In genomic region chr1:132195681-132196080, GRCm38 (mm10) we compare ENCODE assay signal across 17 mouse cellular contexts. TPM values are rescaled to one million over a fixed set of nuclear protein-coding genes. Genes with fewer than 3 reads are reported as not detected.
DNase-seq lines count a peak whose midpoint lies in the region; ATAC-seq and TF ChIP-seq lines count a peak whose summit lies in the region.
"Had no signal": no experiment of that assay in that cellular context is flagged by ENCODE, and none has a peak within 500 bp of the region (broad histone marks: within the 10 kb centered on the region; RNA-seq: fewer than 3 reads in every experiment).

No protein-coding gene starts in this region.

- peak overlapping the region; percentile 77 for H3K27ac ChIP-seq in hindbrain, embryonic 10.5 days
- H3K27ac ChIP-seq in hindbrain, postnatal 0 days: no peak overlapping the region
- 0 out of 2 replicates have a peak overlapping the region, but pooled peaks have one; percentile 26 for H3K27ac ChIP-seq in hindbrain, embryonic 13.5 days
- H3K27ac ChIP-seq in midbrain, embryonic 16.5 days (ENCODE audit: low read length): peak overlapping the region; percentile 65
- no peak overlapping the region for H3K27ac ChIP-seq in gastrocnemius, adult 2 months
- H3K27ac ChIP-seq: heart, embryonic 13.5 days; liver, embryonic 13.5 days had no signal

- H3K36me3 ChIP-seq in hindbrain, embryonic 10.5 days: peaks cover 11% of the 10 kb centered on the region
- no peaks in the 10 kb centered on the region for H3K36me3 ChIP-seq in hindbrain, postnatal 0 days (ENCODE audit: insufficient read depth, low read length)
- H3K36me3 ChIP-seq in hindbrain, embryonic 13.5 days: no peaks in the 10 kb centered on the region
- no peaks in the 10 kb centered on the region for H3K36me3 ChIP-seq in midbrain, embryonic 16.5 days (ENCODE audit: control insufficient read depth, insufficient read depth, low read length)
- H3K36me3 ChIP-seq: heart, embryonic 13.5 days; liver, embryonic 13.5 days had no signal

- no peak for ATAC-seq in hindbrain, postnatal 0 days
- no peak for ATAC-seq in hindbrain, embryonic 13.5 days (ENCODE audit: low FRiP score)
- ATAC-seq in midbrain, embryonic 16.5 days: no peak

- no peak for TF ChIP-seq CTCF in hindbrain, postnatal 0 days (IDR thresholded peaks at IDR 0.05; ENCODE audit: low read depth)
- TF ChIP-seq CTCF in gastrocnemius, adult 2 months (IDR thresholded peaks at IDR 0.05): no peak

- intact Hi-C loops in gastrocnemius, adult 2 months (cut with DNase I): no loop called here

- no peak for DNase-seq in hindbrain, embryonic 10.5 days (ENCODE audit: low spot score)
- DNase-seq in hindbrain, postnatal 0 days (ENCODE audit: low spot score): no peak
- DNase-seq in R1 (ENCODE audit: low read depth, low spot score): peak; percentile 76
- DNase-seq in frontal cortex, adult 2 months (ENCODE audit: extremely low spot score in 1 of 2, low spot score in 1 of 2): no peak
- no peak for DNase-seq in layer of hippocampus, adult 18-20 months (ENCODE audit: low spot score in 2 of 2)
- DNase-seq in gastrocnemius, adult 2 months: no peak
- DNase-seq: adrenal gland, adult 8-10 months; B cell, adult 2 months; gastrocnemius, postnatal 10 days; kidney, postnatal 25 days; liver, embryonic 13.5 days; thymus, postnatal 14 days had no signal

- no peaks in the 10 kb centered on the region for H3K9me3 ChIP-seq in hindbrain, embryonic 10.5 days
- H3K9me3 ChIP-seq in hindbrain, postnatal 0 days (ENCODE audit: low read length): no peaks in the 10 kb centered on the region
- no peaks in the 10 kb centered on the region for H3K9me3 ChIP-seq in hindbrain, embryonic 13.5 days
- no peaks in the 10 kb centered on the region for H3K9me3 ChIP-seq in midbrain, embryonic 16.5 days (replicated peaks; ENCODE audit: control insufficient read depth, low read length, poor library complexity, severe bottlenecking)
- H3K9me3 ChIP-seq: heart, embryonic 13.5 days; liver, embryonic 13.5 days had no signal

- H3K9ac ChIP-seq in hindbrain, postnatal 0 days (replicated peaks; ENCODE audit: low read length): no peak overlapping the region; the same call in 1 of the 2 replicates
- H3K9ac ChIP-seq in hindbrain, embryonic 13.5 days: peak overlapping the region; percentile 99
- H3K9ac ChIP-seq in midbrain, embryonic 16.5 days (ENCODE audit: low read depth, low read length): peak overlapping the region; percentile 60
- H3K9ac ChIP-seq: heart, embryonic 13.5 days; liver, embryonic 13.5 days had no signal

- H3K4me2 ChIP-seq in hindbrain, postnatal 0 days (ENCODE audit: low read depth, low read length): no peak overlapping the region
- peak overlapping the region; percentile 92 for H3K4me2 ChIP-seq in hindbrain, embryonic 13.5 days
- H3K4me2 ChIP-seq in midbrain, embryonic 16.5 days (ENCODE audit: low read length): peak overlapping the region; percentile 93
- H3K4me2 ChIP-seq: heart, embryonic 13.5 days; liver, embryonic 13.5 days had no signal

- no peak overlapping the region for H3K4me3 ChIP-seq in hindbrain, embryonic 10.5 days
- no peak overlapping the region for H3K4me3 ChIP-seq in hindbrain, postnatal 0 days (ENCODE audit: low read length)
- 0 out of 2 replicates have a peak overlapping the region, but pooled peaks have one; percentile 9 for H3K4me3 ChIP-seq in hindbrain, embryonic 13.5 days
- 0 out of 2 replicates have a peak overlapping the region, but pooled peaks have one; percentile 3 for H3K4me3 ChIP-seq in midbrain, embryonic 16.5 days (ENCODE audit: low read depth, low read length)
- H3K4me3 ChIP-seq in gastrocnemius, adult 2 months: no peak overlapping the region
- H3K4me3 ChIP-seq: heart, embryonic 13.5 days; liver, embryonic 13.5 days had no signal

- WGBS in hindbrain, embryonic 10.5 days: 35% methylated on average over 5 of the region's 5 CpGs
- WGBS in hindbrain, postnatal 0 days: 53% methylated on average over 5 of the region's 5 CpGs
- WGBS in hindbrain, embryonic 13.5 days: 40% methylated on average over 5 of the region's 5 CpGs
- 30% methylated on average over 5 of the region's 5 CpGs for WGBS in midbrain, embryonic 16.5 days

- H3K4me1 ChIP-seq in hindbrain, embryonic 10.5 days (replicated peaks): peaks cover 97% of the 10 kb centered on the region
- H3K4me1 ChIP-seq in hindbrain, postnatal 0 days (ENCODE audit: insufficient read depth, low read length): peaks cover 12% of the 10 kb centered on the region
- H3K4me1 ChIP-seq in hindbrain, embryonic 13.5 days (replicated peaks): peaks cover 90% of the 10 kb centered on the region
- peaks cover 76% of the 10 kb centered on the region for H3K4me1 ChIP-seq in midbrain, embryonic 16.5 days (ENCODE audit: control insufficient read depth, insufficient read depth, low read length)

- H3K27me3 ChIP-seq in hindbrain, embryonic 10.5 days (ENCODE audit: insufficient read depth, poor library complexity, severe bottlenecking): peaks cover 65% of the 10 kb centered on the region
- H3K27me3 ChIP-seq in hindbrain, postnatal 0 days (ENCODE audit: insufficient read depth, low read length): no peaks in the 10 kb centered on the region
- no peaks in the 10 kb centered on the region for H3K27me3 ChIP-seq in hindbrain, embryonic 13.5 days
- H3K27me3 ChIP-seq in midbrain, embryonic 16.5 days (ENCODE audit: control insufficient read depth, insufficient read depth, low read depth, low read length): no peaks in the 10 kb centered on the region
- H3K27me3 ChIP-seq: Patski had no signal

RNA-seq across cellular contexts. Expression of gene AC124108.1, which starts 4.4 kb away (rescaled TPM):
- 1.6 and 2.8 TPM in 2 replicates for polyA plus RNA-seq in hindbrain, embryonic 10.5 days (2016; fragmentation: Nextera tagmentation; extraction: Ambion mirVana)
- 2.0 and 4.8 TPM in 2 replicates for total RNA-seq in hindbrain, postnatal 0 days (2014; rRNA removed)
- polyA plus RNA-seq in hindbrain, postnatal 0 days (2015; fragmentation: Nextera tagmentation; extraction: Ambion mirVana): 0.50 and 0.70 TPM in 2 replicates
- 4.2 and 4.8 TPM in 2 replicates for polyA plus RNA-seq in hindbrain, embryonic 13.5 days (2015; fragmentation: Nextera tagmentation; extraction: Ambion mirVana)
- polyA plus RNA-seq in midbrain, embryonic 16.5 days (2015; fragmentation: Nextera tagmentation; extraction: Ambion mirVana): 2.8 and 4.0 TPM in 2 replicates
- 6.4 and 6.8 TPM in 2 replicates for polyA plus RNA-seq in frontal cortex, adult 2 months (2012; rRNA removed)
- under 1 TPM; 0.45 to 0.48 TPM for total RNA-seq in layer of hippocampus, adult 18-20 months (2021)
- total RNA-seq in gastrocnemius, adult 2 months (2021): not detected
- polyA plus RNA-seq: heart, embryonic 13.5 days; liver, embryonic 13.5 days had no signal

RNA-seq across cellular contexts. Expression of gene Lemd1, which starts 4.5 kb away (rescaled TPM):
- polyA plus RNA-seq in hindbrain, embryonic 10.5 days (2016; fragmentation: Nextera tagmentation; extraction: Ambion mirVana): 2.6 and 7.7 TPM in 2 replicates
- 10.9 and 16.6 TPM in 2 replicates for total RNA-seq in hindbrain, postnatal 0 days (2014; rRNA removed)
- 7.9 and 9.0 TPM in 2 replicates for polyA plus RNA-seq in hindbrain, postnatal 0 days (2015; fragmentation: Nextera tagmentation; extraction: Ambion mirVana)
- 24.8 and 25.7 TPM in 2 replicates for polyA plus RNA-seq in hindbrain, embryonic 13.5 days (2015; fragmentation: Nextera tagmentation; extraction: Ambion mirVana)
- 16.2 and 18.0 TPM in 2 replicates for polyA plus RNA-seq in midbrain, embryonic 16.5 days (2015; fragmentation: Nextera tagmentation; extraction: Ambion mirVana)
- polyA plus RNA-seq in frontal cortex, adult 2 months (2012; rRNA removed): 9.6 and 10.7 TPM in 2 replicates
- under 1 TPM in 1 of 2 experiments, not detected in 1; 0.32 TPM for total RNA-seq in layer of hippocampus, adult 18-20 months (2021)
- not detected for total RNA-seq in gastrocnemius, adult 2 months (2021)
- total RNA-seq: gastrocnemius, postnatal 10 days had no signal
- polyA plus RNA-seq: heart, embryonic 13.5 days; liver, embryonic 13.5 days had no signal

RNA-seq across cellular contexts. Expression of gene Gm10188, which starts 33.9 kb away (rescaled TPM):
- 0.24 and 0.31 TPM in 2 replicates for polyA plus RNA-seq in hindbrain, embryonic 10.5 days (2016; fragmentation: Nextera tagmentation; extraction: Ambion mirVana)
- not detected in 2 replicates for total RNA-seq in hindbrain, postnatal 0 days (2014; rRNA removed)
- polyA plus RNA-seq in hindbrain, postnatal 0 days (2015; fragmentation: Nextera tagmentation; extraction: Ambion mirVana): 0.28 TPM in 1 of 2 replicates, not detected in the other
- polyA plus RNA-seq in hindbrain, embryonic 13.5 days (2015; fragmentation: Nextera tagmentation; extraction: Ambion mirVana): 0.63 and 0.95 TPM in 2 replicates
- polyA plus RNA-seq in midbrain, embryonic 16.5 days (2015; fragmentation: Nextera tagmentation; extraction: Ambion mirVana): 0.28 and 0.63 TPM in 2 replicates
- not detected in 2 replicates for polyA plus RNA-seq in frontal cortex, adult 2 months (2012; rRNA removed)
- total RNA-seq in layer of hippocampus, adult 18-20 months (2021): not detected
- not detected for total RNA-seq in gastrocnemius, adult 2 months (2021)
- total RNA-seq: adrenal gland, adult 8-10 months; gastrocnemius, postnatal 10 days; left cerebral cortex, postnatal 10 days had no signal
- polyA plus RNA-seq: heart, embryonic 13.5 days; liver, embryonic 13.5 days had no signal

RNA-seq across cellular contexts. Expression of gene Cdk18, which starts 56.2 kb away (rescaled TPM):
- polyA plus RNA-seq in hindbrain, embryonic 10.5 days (2016; fragmentation: Nextera tagmentation; extraction: Ambion mirVana): 2.1 and 2.2 TPM in 2 replicates
- 2.7 and 4.1 TPM in 2 replicates for total RNA-seq in hindbrain, postnatal 0 days (2014; rRNA removed)
- 1.0 and 1.6 TPM in 2 replicates for polyA plus RNA-seq in hindbrain, postnatal 0 days (2015; fragmentation: Nextera tagmentation; extraction: Ambion mirVana)
- 0.31 and 0.32 TPM in 2 replicates for polyA plus RNA-seq in hindbrain, embryonic 13.5 days (2015; fragmentation: Nextera tagmentation; extraction: Ambion mirVana)
- 1.7 and 2.4 TPM in 2 replicates for polyA plus RNA-seq in midbrain, embryonic 16.5 days (2015; fragmentation: Nextera tagmentation; extraction: Ambion mirVana)
- polyA plus RNA-seq in frontal cortex, adult 2 months (2012; rRNA removed): 28.8 and 43.4 TPM in 2 replicates
- 10 to 100 TPM; 21.7 to 29.2 TPM for total RNA-seq in layer of hippocampus, adult 18-20 months (2021)
- total RNA-seq in gastrocnemius, adult 2 months (2021): 1 to 10 TPM; 3.0 to 4.1 TPM

Comparison
In these comparisons a context has a peak if more than half of its experiments do, and no peak if none do; other contexts are left out.
1. H3K27ac ChIP-seq: peak in hindbrain, embryonic 10.5 days (single experiment), hindbrain, embryonic 13.5 days (single experiment) and midbrain, embryonic 16.5 days (single experiment); none in hindbrain, postnatal 0 days (single experiment) and gastrocnemius, adult 2 months (single experiment).
2. H3K4me3 ChIP-seq: peak in hindbrain, embryonic 13.5 days (single experiment) and midbrain, embryonic 16.5 days (single experiment); none in hindbrain, embryonic 10.5 days (single experiment), hindbrain, postnatal 0 days (single experiment) and gastrocnemius, adult 2 months (single experiment).